ENCODE assay signal across 15 mouse cellular contexts in genomic region chr9:78319499-78319898, GRCm38 (mm10). TPM values are rescaled to one million over a fixed set of nuclear protein-coding genes. Genes with fewer than 3 reads are reported as not detected.
DNase-seq lines count a peak whose midpoint lies in the region; ATAC-seq and TF ChIP-seq lines count a peak whose summit lies in the region.
"Had no signal": no experiment of that assay in that cellular context is flagged by ENCODE, and none has a peak within 500 bp of the region (broad histone marks: within the 10 kb centered on the region; RNA-seq: fewer than 3 reads in every experiment).

No protein-coding gene starts in this region.

- peak; percentile 6 for DNase-seq in forebrain, embryonic 14.5 days (ENCODE audit: low spot score)
- peak; percentile 37 for DNase-seq in liver, adult 2 months (ENCODE audit: extremely low read depth, low read depth, low spot score)
- DNase-seq in liver, embryonic 11.5 days (ENCODE audit: low spot score): no peak
- peak; percentile 58 for DNase-seq in ES-CJ7 (ENCODE audit: low read depth, low spot score)
- DNase-seq in embryo, embryonic 9.5 days (ENCODE audit: extremely low spot score): peak; percentile 13
- DNase-seq in urinary bladder, postnatal 14 days (ENCODE audit: low spot score): no peak
- DNase-seq in midbrain, embryonic 10.5 days (ENCODE audit: low spot score): no peak
- DNase-seq: heart, adult 18-20 months had no signal

- H3K36me3 ChIP-seq in forebrain, embryonic 14.5 days (ENCODE audit: control insufficient read depth, insufficient read depth, low read length): no peaks in the 10 kb centered on the region
- no peaks in the 10 kb centered on the region for H3K36me3 ChIP-seq in forebrain, embryonic 15.5 days
- no peaks in the 10 kb centered on the region for H3K36me3 ChIP-seq in liver, adult 2 months (ENCODE audit: control insufficient read depth, insufficient read depth, low read length)
- H3K36me3 ChIP-seq in liver, embryonic 11.5 days (ENCODE audit: control insufficient read depth, insufficient read depth, low read length): no peaks in the 10 kb centered on the region
- no peaks in the 10 kb centered on the region for H3K36me3 ChIP-seq in midbrain, embryonic 10.5 days
- H3K36me3 ChIP-seq: forebrain, embryonic 12.5 days had no signal

- H3K4me1 ChIP-seq in forebrain, embryonic 14.5 days (ENCODE audit: control insufficient read depth, insufficient read depth, low read length): no peaks in the 10 kb centered on the region
- H3K4me1 ChIP-seq in forebrain, embryonic 15.5 days: no peaks in the 10 kb centered on the region
- H3K4me1 ChIP-seq in liver, adult 2 months (ENCODE audit: control insufficient read depth, insufficient read depth, low read length): no peaks in the 10 kb centered on the region
- no peaks in the 10 kb centered on the region for H3K4me1 ChIP-seq in liver, embryonic 11.5 days (replicated peaks; ENCODE audit: control insufficient read depth, insufficient read depth, low read length)
- no peaks in the 10 kb centered on the region for H3K4me1 ChIP-seq in midbrain, embryonic 10.5 days
- H3K4me1 ChIP-seq: forebrain, embryonic 12.5 days had no signal

- no peaks in the 10 kb centered on the region for H3K79me2 ChIP-seq in liver, adult 2 months (ENCODE audit: control insufficient read depth, insufficient read depth, low read length)

- no peak overlapping the region for H3K27ac ChIP-seq in forebrain, embryonic 14.5 days (ENCODE audit: low read depth, low read length)
- H3K27ac ChIP-seq in forebrain, embryonic 15.5 days (replicated peaks): no peak overlapping the region
- H3K27ac ChIP-seq in liver, adult 2 months (replicated peaks; ENCODE audit: insufficient read depth, low read depth, low read length): no peak overlapping the region
- H3K27ac ChIP-seq in liver, embryonic 11.5 days (ENCODE audit: low read depth, low read length): no peak overlapping the region
- H3K27ac ChIP-seq in midbrain, embryonic 10.5 days (replicated peaks): no peak overlapping the region
- H3K27ac ChIP-seq: forebrain, embryonic 12.5 days; hindbrain, embryonic 14.5 days had no signal

- 29% methylated on average over 1 of the region's 1 CpGs for WGBS in forebrain, embryonic 14.5 days
- 34% methylated on average over 1 of the region's 1 CpGs for WGBS in forebrain, embryonic 15.5 days
- WGBS in liver, adult 2 months: 7% methylated on average over 1 of the region's 1 CpGs
- 24% methylated on average over 1 of the region's 1 CpGs for WGBS in liver, embryonic 11.5 days
- 42% methylated on average over 1 of the region's 1 CpGs for WGBS in midbrain, embryonic 10.5 days

- H3K9me3 ChIP-seq in forebrain, embryonic 14.5 days (replicated peaks; ENCODE audit: control insufficient read depth, low read length): no peaks in the 10 kb centered on the region
- H3K9me3 ChIP-seq in forebrain, embryonic 15.5 days: no peaks in the 10 kb centered on the region
- no peaks in the 10 kb centered on the region for H3K9me3 ChIP-seq in liver, embryonic 11.5 days (ENCODE audit: control insufficient read depth, low read length)
- no peaks in the 10 kb centered on the region for H3K9me3 ChIP-seq in midbrain, embryonic 10.5 days (replicated peaks)
- H3K9me3 ChIP-seq: forebrain, embryonic 12.5 days had no signal

- no peak overlapping the region for H3K9ac ChIP-seq in forebrain, embryonic 14.5 days (ENCODE audit: low read length)
- H3K9ac ChIP-seq in forebrain, embryonic 15.5 days (replicated peaks): no peak overlapping the region
- H3K9ac ChIP-seq in liver, adult 2 months (ENCODE audit: low read depth, low read length): no peak overlapping the region
- H3K9ac ChIP-seq in liver, embryonic 11.5 days (ENCODE audit: low read depth, low read length): no peak overlapping the region
- H3K9ac ChIP-seq: forebrain, embryonic 12.5 days; hindbrain, embryonic 14.5 days had no signal

- TF ChIP-seq POLR2A in liver, adult 2 months (IDR thresholded peaks at IDR 0.05; ENCODE audit: extremely low read depth, insufficient read depth, low read length): no peak

- no peak for ATAC-seq in forebrain, embryonic 14.5 days
- ATAC-seq in forebrain, embryonic 15.5 days (replicated peaks): no peak
- ATAC-seq in liver, embryonic 11.5 days (replicated peaks; ENCODE audit: low FRiP score): no peak

- H3K4me3 ChIP-seq in forebrain, embryonic 14.5 days (ENCODE audit: low read depth, low read length): no peak overlapping the region
- no peak overlapping the region for H3K4me3 ChIP-seq in forebrain, embryonic 15.5 days
- H3K4me3 ChIP-seq in liver, adult 2 months (ENCODE audit: insufficient read depth, low read depth, low read length): no peak overlapping the region
- H3K4me3 ChIP-seq in liver, embryonic 11.5 days (ENCODE audit: low read depth, low read length): no peak overlapping the region
- H3K4me3 ChIP-seq in midbrain, embryonic 10.5 days: no peak overlapping the region
- H3K4me3 ChIP-seq: forebrain, embryonic 12.5 days; myocyte had no signal

- H3K27me3 ChIP-seq in forebrain, embryonic 14.5 days (replicated peaks; ENCODE audit: control insufficient read depth, insufficient read depth, low read length): no peaks in the 10 kb centered on the region
- no peaks in the 10 kb centered on the region for H3K27me3 ChIP-seq in forebrain, embryonic 15.5 days
- H3K27me3 ChIP-seq in liver, adult 2 months (ENCODE audit: control insufficient read depth, insufficient read depth, low read length): no peaks in the 10 kb centered on the region
- no peaks in the 10 kb centered on the region for H3K27me3 ChIP-seq in liver, embryonic 11.5 days (replicated peaks; ENCODE audit: control insufficient read depth, insufficient read depth, low read length)
- no peaks in the 10 kb centered on the region for H3K27me3 ChIP-seq in midbrain, embryonic 10.5 days (ENCODE audit: low read depth, poor library complexity, severe bottlenecking)
- H3K27me3 ChIP-seq: forebrain, embryonic 12.5 days had no signal

- peak; percentile 35; the same call in 1 of the 2 replicates for TF ChIP-seq CTCF in liver, adult 2 months (IDR thresholded peaks at IDR 0.05; ENCODE audit: low read depth, low read length)

- no peak overlapping the region for H3K4me2 ChIP-seq in forebrain, embryonic 14.5 days (ENCODE audit: low read length)
- H3K4me2 ChIP-seq in forebrain, embryonic 15.5 days (replicated peaks): no peak overlapping the region
- no peak overlapping the region for H3K4me2 ChIP-seq in liver, embryonic 11.5 days
- H3K4me2 ChIP-seq: forebrain, embryonic 12.5 days; hindbrain, embryonic 14.5 days had no signal

RNA-seq across cellular contexts. Expression of gene Omt2a, which starts 4.9 kb away (rescaled TPM):
- not detected in 2 replicates for polyA plus RNA-seq in forebrain, embryonic 14.5 days (2014; fragmentation: Nextera tagmentation; extraction: Ambion mirVana)
- not detected in 2 replicates for polyA plus RNA-seq in forebrain, embryonic 15.5 days (2015; fragmentation: Nextera tagmentation; extraction: Ambion mirVana)
- total RNA-seq in liver, adult 2 months (2014; rRNA removed): not detected in 2 replicates
- not detected in 2 replicates for polyA plus RNA-seq in liver, adult 2 months (2012; rRNA removed)
- polyA plus RNA-seq in liver, embryonic 11.5 days (2014; fragmentation: Nextera tagmentation; extraction: Ambion mirVana): not detected in 2 replicates
- polyA plus RNA-seq in midbrain, embryonic 10.5 days (2016; fragmentation: Nextera tagmentation; extraction: Ambion mirVana): not detected in 2 replicates
- total RNA-seq: heart, adult 18-20 months; megakaryocyte progenitor cell, adult 5-6 weeks had no signal
- polyA plus RNA-seq: forebrain, embryonic 12.5 days; hindbrain, embryonic 14.5 days; large intestine, adult 2 months; limb, embryonic 14.5 days; myocyte had no signal

RNA-seq across cellular contexts. Expression of gene Omt2b, which starts 7.9 kb away (rescaled TPM):
- polyA plus RNA-seq in forebrain, embryonic 14.5 days (2014; fragmentation: Nextera tagmentation; extraction: Ambion mirVana): not detected in 2 replicates
- not detected in 2 replicates for polyA plus RNA-seq in forebrain, embryonic 15.5 days (2015; fragmentation: Nextera tagmentation; extraction: Ambion mirVana)
- not detected in 2 replicates for total RNA-seq in liver, adult 2 months (2014; rRNA removed)
- not detected in 2 replicates for polyA plus RNA-seq in liver, adult 2 months (2012; rRNA removed)
- not detected in 2 replicates for polyA plus RNA-seq in liver, embryonic 11.5 days (2014; fragmentation: Nextera tagmentation; extraction: Ambion mirVana)
- polyA plus RNA-seq in midbrain, embryonic 10.5 days (2016; fragmentation: Nextera tagmentation; extraction: Ambion mirVana): not detected in 2 replicates
- total RNA-seq: heart, adult 18-20 months; megakaryocyte progenitor cell, adult 5-6 weeks had no signal
- polyA plus RNA-seq: forebrain, embryonic 12.5 days; hindbrain, embryonic 14.5 days; large intestine, adult 2 months; limb, embryonic 14.5 days; myocyte had no signal

RNA-seq across cellular contexts. Expression of gene Gm10639, which starts 29.8 kb away (rescaled TPM):
- not detected in 2 replicates for polyA plus RNA-seq in forebrain, embryonic 14.5 days (2014; fragmentation: Nextera tagmentation; extraction: Ambion mirVana)
- polyA plus RNA-seq in forebrain, embryonic 15.5 days (2015; fragmentation: Nextera tagmentation; extraction: Ambion mirVana): not detected in 2 replicates
- total RNA-seq in liver, adult 2 months (2014; rRNA removed): 0.54 TPM in 1 of 2 replicates, not detected in the other
- polyA plus RNA-seq in liver, adult 2 months (2012; rRNA removed): not detected in 2 replicates
- polyA plus RNA-seq in liver, embryonic 11.5 days (2014; fragmentation: Nextera tagmentation; extraction: Ambion mirVana): not detected in 2 replicates
- not detected in 2 replicates for polyA plus RNA-seq in midbrain, embryonic 10.5 days (2016; fragmentation: Nextera tagmentation; extraction: Ambion mirVana)
- total RNA-seq: megakaryocyte progenitor cell, adult 5-6 weeks had no signal
- polyA plus RNA-seq: forebrain, embryonic 12.5 days; hindbrain, embryonic 14.5 days; limb, embryonic 14.5 days had no signal

RNA-seq across cellular contexts. Expression of gene Gsta2, which starts 36.1 kb away (rescaled TPM):
- not detected in 2 replicates for polyA plus RNA-seq in forebrain, embryonic 14.5 days (2014; fragmentation: Nextera tagmentation; extraction: Ambion mirVana)
- polyA plus RNA-seq in forebrain, embryonic 15.5 days (2015; fragmentation: Nextera tagmentation; extraction: Ambion mirVana): not detected in 2 replicates
- 106 and 182 TPM in 2 replicates for total RNA-seq in liver, adult 2 months (2014; rRNA removed)
- polyA plus RNA-seq in liver, adult 2 months (2012; rRNA removed): 22.4 and 26.3 TPM in 2 replicates
- not detected in 2 replicates for polyA plus RNA-seq in liver, embryonic 11.5 days (2014; fragmentation: Nextera tagmentation; extraction: Ambion mirVana)
- not detected in 2 replicates for polyA plus RNA-seq in midbrain, embryonic 10.5 days (2016; fragmentation: Nextera tagmentation; extraction: Ambion mirVana)
- total RNA-seq: megakaryocyte progenitor cell, adult 5-6 weeks had no signal
- polyA plus RNA-seq: forebrain, embryonic 12.5 days; hindbrain, embryonic 14.5 days; large intestine, adult 2 months had no signal

RNA-seq across cellular contexts. Expression of gene Dppa5a, which starts 48.5 kb away (rescaled TPM):
- polyA plus RNA-seq in forebrain, embryonic 14.5 days (2014; fragmentation: Nextera tagmentation; extraction: Ambion mirVana): 2.1 and 2.8 TPM in 2 replicates
- 1.6 and 2.5 TPM in 2 replicates for polyA plus RNA-seq in forebrain, embryonic 15.5 days (2015; fragmentation: Nextera tagmentation; extraction: Ambion mirVana)
- not detected in 2 replicates for total RNA-seq in liver, adult 2 months (2014; rRNA removed)
- not detected in 2 replicates for polyA plus RNA-seq in liver, adult 2 months (2012; rRNA removed)
- 0.64 TPM in 1 of 2 replicates, not detected in the other for polyA plus RNA-seq in liver, embryonic 11.5 days (2014; fragmentation: Nextera tagmentation; extraction: Ambion mirVana)
- not detected in 2 replicates for polyA plus RNA-seq in midbrain, embryonic 10.5 days (2016; fragmentation: Nextera tagmentation; extraction: Ambion mirVana)
- total RNA-seq: heart, adult 18-20 months; megakaryocyte progenitor cell, adult 5-6 weeks had no signal
- polyA plus RNA-seq: large intestine, adult 2 months; myocyte had no signal

Comparison
In these comparisons a context has a peak if more than half of its experiments do, and no peak if none do; other contexts are left out.
1. DNase-seq: peak in forebrain, embryonic 14.5 days (single experiment), liver, adult 2 months (single experiment), ES-CJ7 (single experiment) and embryo, embryonic 9.5 days (single experiment); none in liver, embryonic 11.5 days (single experiment), urinary bladder, postnatal 14 days (single experiment) and midbrain, embryonic 10.5 days (single experiment).